Mouse (Mus musculus) stomach, embryonic 14.5 days (tissue): Measurements from ENCODE around the gene Cep126. TPM values are rescaled to one million over a fixed set of nuclear protein-coding genes. Genes with fewer than 3 reads are reported as not detected.
A peak's percentile ranks its signal among the peaks of the same experiment; 100 is the strongest.

Source experiments
- ATAC-seq: fragments of 200-750 bp; cut with Nextera tagmentation; 2 replicates; pipeline ENCODE4 v1.8.0; 2017; ENCODE audit warnings: low read depth, moderate TSS enrichment; ENCODE audit not compliant: insufficient number of reproducible peaks, insufficient read depth, low FRiP score
- H3K27ac ChIP-seq: fragments of 300-500 bp; sonication (generic); 2 replicates; pipeline ENCODE4 v1.5.1; 2014; ENCODE audit warnings: mild to moderate bottlenecking, low read length, moderate library complexity, mixed read lengths
- H3K27me3 ChIP-seq: fragments of 300-500 bp; sonication (generic); 2 replicates; pipeline ENCODE4 v1.6.1; 2014; ENCODE audit warnings: low read length, control low read depth, mixed read lengths; ENCODE audit not compliant: control insufficient read depth, insufficient read depth
- H3K36me3 ChIP-seq: fragments of 300-500 bp; sonication (generic); 2 replicates; pipeline ENCODE4 v1.6.1; 2014; ENCODE audit warnings: mild to moderate bottlenecking, control low read depth, low read length, moderate library complexity, mixed read lengths; ENCODE audit not compliant: control insufficient read depth, insufficient read depth
- H3K4me1 ChIP-seq: fragments of 300-500 bp; sonication (generic); 2 replicates; pipeline ENCODE4 v1.6.1; 2014; ENCODE audit warnings: low read length, control low read depth, mixed read lengths; ENCODE audit not compliant: control insufficient read depth, insufficient read depth
- H3K4me2 ChIP-seq: fragments of 300-500 bp; sonication (generic); replicated peaks from 2 replicates; pipeline ENCODE4 v1.6.1; 2014; ENCODE audit warnings: low read depth, low read length, control low read depth
- H3K4me3 ChIP-seq: fragments of 300-500 bp; sonication (generic); 2 replicates; pipeline ENCODE4 v1.5.1; 2014; ENCODE audit warnings: low read depth, low read length, control low read depth
- H3K9ac ChIP-seq: fragments of 300-500 bp; sonication (generic); replicated peaks from 2 replicates; pipeline ENCODE4 v1.6.1; 2014; ENCODE audit warnings: low read depth, mild to moderate bottlenecking, control low read depth, low read length, moderate library complexity, mixed read lengths
- H3K9me3 ChIP-seq: fragments of 300-500 bp; sonication (generic); 2 replicates; pipeline ENCODE4 v1.6.1; 2016; ENCODE audit warnings: low read depth, low read length, control low read depth; ENCODE audit not compliant: control insufficient read depth
- WGBS: fragments of 180-500 bp; shearing (Covaris S2); extraction: QIAGEN DNeasy Blood & Tissue Kit; methylation state at CpG from one replicate; pipeline ENCODE4 v1.1.7; 2014; 5-methylcytosine and 5-hydroxymethylcytosine counted together
- polyA plus RNA-seq: library from polyadenylated mRNA; unstranded; fragments of >200 nt; fragmentation: Nextera tagmentation; extraction: Ambion mirVana; gene quantifications from 2 replicates; pipeline ENCODE4 v1.2.1, GENCODE M21; 2014

Gene Cep126
- polyA plus RNA-seq, 1 experiment from 2014 or later, result 3.6 TPM

GRCm38 (mm10) chr9:8100962-8101361, 33.1 kb downstream of the Cep126 start:
- H3K36me3 ChIP-seq, result no peaks in the 10 kb centered on the region
- H3K4me1 ChIP-seq, result no peaks in the 10 kb centered on the region
- WGBS, result 81% methylated on average over 6 of the region's 6 CpGs
- no peak overlapping the region for H3K27ac ChIP-seq
- no peak overlapping the region for H3K9ac ChIP-seq
- no peak for ATAC-seq
- H3K9me3 ChIP-seq, result no peaks in the 10 kb centered on the region
- no peaks in the 10 kb centered on the region for H3K27me3 ChIP-seq
- H3K4me2 ChIP-seq, result no peak overlapping the region
- H3K4me3 ChIP-seq, result no peak overlapping the region

DNA sequence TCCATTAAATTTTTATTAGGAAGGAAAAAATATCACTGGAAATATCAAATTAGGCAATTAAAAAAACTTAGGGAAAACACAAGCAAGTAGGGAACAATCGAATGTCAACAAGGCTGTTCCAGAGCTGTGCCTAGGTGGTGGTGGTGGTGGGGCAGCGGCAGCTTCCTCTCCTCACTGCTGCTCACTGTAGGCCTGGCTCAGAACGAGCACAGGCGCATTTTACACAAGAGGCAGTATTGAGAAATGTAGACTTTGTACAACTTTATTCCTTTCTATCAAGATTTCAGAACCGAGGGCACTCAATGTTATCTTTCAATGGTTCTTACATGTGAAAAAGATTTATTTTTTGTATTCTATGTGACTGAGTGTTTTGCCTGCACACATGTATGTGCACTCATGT, 55.2 kb downstream of the Cep126 start:
- H3K9ac ChIP-seq, result no peak overlapping the region
- no peaks in the 10 kb centered on the region for H3K9me3 ChIP-seq
- 0 out of 2 replicates have a peak, but pooled peaks cover 4% of the 10 kb centered on the region for H3K36me3 ChIP-seq
- H3K4me1 ChIP-seq, result no peaks in the 10 kb centered on the region
- H3K27me3 ChIP-seq, result no peaks in the 10 kb centered on the region
- no peak for ATAC-seq
- H3K4me2 ChIP-seq, result no peak overlapping the region
- 86% methylated on average over 5 of the region's 5 CpGs for WGBS
- no peak overlapping the region for H3K27ac ChIP-seq
- no peak overlapping the region for H3K4me3 ChIP-seq

DNA sequence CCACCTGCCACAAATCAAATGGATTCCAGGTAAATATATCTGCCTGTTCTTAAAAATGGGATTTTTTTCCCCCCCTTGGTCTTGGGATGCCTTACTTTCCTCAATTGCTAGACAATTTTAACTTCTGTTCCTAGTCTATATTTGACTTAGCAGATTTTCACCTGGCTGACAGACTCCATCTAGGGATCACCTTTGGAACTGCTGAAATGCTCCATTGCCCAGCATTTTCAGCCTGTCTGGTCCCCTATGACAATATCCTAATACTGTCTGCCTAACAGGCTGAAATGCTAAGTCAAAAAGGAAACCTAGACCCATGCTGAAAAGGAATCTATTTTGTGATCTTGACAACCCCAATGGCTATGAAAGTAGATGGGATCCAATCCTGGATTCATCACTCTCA, 59.7 kb downstream of the Cep126 start:
- H3K36me3 ChIP-seq, result 0 out of 2 replicates have a peak, but pooled peaks cover 4% of the 10 kb centered on the region
- H3K4me1 ChIP-seq, result no peaks in the 10 kb centered on the region
- H3K27me3 ChIP-seq, result no peaks in the 10 kb centered on the region
- H3K4me2 ChIP-seq, result no peak overlapping the region
- no peak overlapping the region for H3K27ac ChIP-seq
- ATAC-seq, result no peak
- no peak overlapping the region for H3K4me3 ChIP-seq
- H3K9me3 ChIP-seq, result no peaks in the 10 kb centered on the region
- H3K9ac ChIP-seq, result no peak overlapping the region

DNA sequence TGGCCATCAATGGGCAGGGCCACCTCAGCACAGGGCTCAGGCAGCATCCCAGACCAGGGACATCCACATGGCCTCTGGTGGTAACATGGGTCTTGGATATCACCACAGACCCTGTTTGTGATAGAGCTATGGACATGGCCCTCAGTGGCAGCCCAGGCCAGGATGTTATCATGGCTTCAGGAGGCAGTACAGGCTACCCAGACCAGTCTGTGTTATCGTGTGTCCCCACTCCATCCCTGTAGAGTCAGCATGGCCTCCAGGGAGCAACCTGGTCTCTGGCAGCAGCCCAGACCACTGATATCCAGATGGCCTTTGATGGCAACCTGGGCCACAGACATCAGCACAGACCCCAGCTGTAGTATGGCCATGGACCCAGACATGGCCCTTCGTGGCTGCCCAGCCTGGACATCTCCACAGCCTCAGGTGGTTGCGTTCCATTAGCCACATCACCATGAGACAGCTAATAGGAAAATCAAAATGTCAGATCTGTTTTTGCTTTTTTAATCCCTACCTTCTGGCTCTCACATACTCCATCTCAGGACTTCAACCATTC, 60.8 kb downstream of the Cep126 start:
- Histone ChIP-seq H3K27ac (no peak overlapping the region), H3K36me3 (no peaks in the 10 kb centered on the region), H3K4me1 (no peaks in the 10 kb centered on the region), H3K27me3 (no peaks in the 10 kb centered on the region), H3K4me3 (no peak overlapping the region), H3K9ac (no peak overlapping the region), H3K4me2 (no peak overlapping the region), H3K9me3 (no peaks in the 10 kb centered on the region)
- no peak for ATAC-seq
- 92% methylated on average over 3 of the region's 3 CpGs for WGBS

DNA sequence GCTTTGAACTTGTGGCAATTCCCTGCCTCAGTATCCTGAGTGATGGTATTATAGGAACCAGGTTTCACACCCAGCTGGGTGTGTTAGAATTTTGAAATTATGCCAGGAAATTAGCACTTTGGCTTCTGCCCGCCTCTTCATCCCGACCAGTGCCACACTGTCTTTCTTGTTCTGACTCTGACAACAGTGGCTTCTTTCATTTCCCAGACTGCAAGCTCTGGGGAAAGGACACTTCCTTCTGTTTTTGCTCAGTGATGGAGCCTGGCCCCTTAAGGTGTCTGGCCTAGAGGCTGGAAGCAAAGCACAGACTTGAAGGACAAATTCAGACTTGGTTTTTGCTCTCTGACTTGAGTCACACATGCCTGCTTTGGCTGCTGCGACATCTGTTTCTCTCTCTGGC, 74.5 kb downstream of the Cep126 start:
- Histone ChIP-seq H3K4me2 (no peak overlapping the region), H3K4me1 (0 out of 2 replicates have a peak, but pooled peaks cover 3% of the 10 kb centered on the region), H3K27me3 (no peaks in the 10 kb centered on the region), H3K27ac (no peak overlapping the region), H3K36me3 (no peaks in the 10 kb centered on the region), H3K4me3 (no peak overlapping the region), H3K9ac (no peak overlapping the region), H3K9me3 (no peaks in the 10 kb centered on the region)
- 77% methylated on average over 3 of the region's 3 CpGs for WGBS
- no peak for ATAC-seq

DNA sequence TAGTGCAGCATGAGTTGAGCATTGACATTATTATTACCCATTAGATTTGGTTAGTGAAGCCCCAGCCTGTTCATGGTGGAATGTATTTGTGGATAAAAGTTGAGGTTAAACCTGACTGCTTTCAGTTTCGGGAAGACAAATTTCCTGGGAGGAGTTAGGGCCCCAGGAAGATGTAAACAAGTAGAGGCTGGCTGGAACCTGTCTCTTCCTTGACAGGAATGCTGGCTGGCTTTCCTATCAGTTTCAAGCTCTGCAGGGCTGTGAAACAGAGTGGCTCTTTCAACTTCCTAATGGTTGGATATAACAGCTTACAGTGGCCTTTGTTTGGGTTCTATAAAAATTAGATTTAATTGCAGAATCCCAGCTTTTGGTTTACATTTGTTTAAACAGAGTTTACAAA, 79.3 kb downstream of the Cep126 start:
- no peak overlapping the region for H3K4me2 ChIP-seq
- H3K4me3 ChIP-seq, result no peak overlapping the region
- H3K9ac ChIP-seq, result no peak overlapping the region
- H3K4me1 ChIP-seq, result 0 out of 2 replicates have a peak, but pooled peaks cover 3% of the 10 kb centered on the region
- H3K9me3 ChIP-seq, result no peaks in the 10 kb centered on the region
- no peaks in the 10 kb centered on the region for H3K27me3 ChIP-seq
- 15% methylated on average over 1 of the region's 1 CpGs for WGBS
- peak; percentile 65; the same call in 1 of the 2 replicates for ATAC-seq
- no peak overlapping the region for H3K27ac ChIP-seq
- no peaks in the 10 kb centered on the region for H3K36me3 ChIP-seq

DNA sequence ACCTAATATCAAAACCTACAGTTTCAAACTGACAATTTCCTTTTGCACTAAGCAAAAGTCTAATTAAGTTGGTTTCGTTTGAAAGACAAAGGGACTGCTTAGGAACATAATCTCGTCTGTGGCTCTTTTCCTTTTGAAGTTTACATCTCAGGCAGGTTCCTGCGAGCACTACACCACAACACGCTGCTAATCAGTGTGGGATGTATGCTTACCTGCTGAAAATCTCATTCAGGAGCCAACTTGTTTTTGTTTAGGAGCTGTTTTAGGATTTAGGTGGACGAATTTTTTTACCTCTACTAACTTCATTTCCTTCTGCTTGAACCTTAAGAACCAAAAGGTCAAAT, 91.1 kb downstream of the Cep126 start:
- 11% methylated on average over 5 of the region's 5 CpGs for WGBS
- Histone ChIP-seq H3K27me3 (no peaks in the 10 kb centered on the region), H3K4me3 (peak overlapping the region; percentile 73), H3K9ac (0 out of 2 replicates have a peak overlapping the region, but pooled peaks have one; percentile 40), H3K4me2 (peak overlapping the region; percentile 63), H3K36me3 (no peaks in the 10 kb centered on the region), H3K9me3 (no peaks in the 10 kb centered on the region), H3K4me1 (no peaks in the 10 kb centered on the region), H3K27ac (peak overlapping the region; percentile 3; the same call in 1 of the 2 replicates)
- no peak for ATAC-seq

- 1% methylated on average over 39 of the region's 39 CpGs for WGBS
- Histone ChIP-seq H3K9me3 (no peaks in the 10 kb centered on the region), H3K27me3 (no peaks in the 10 kb centered on the region), H3K4me2 (peak within 1 kb of the TSS; percentile 63), H3K36me3 (no peaks in the 10 kb centered on the region), H3K4me3 (peak within 1 kb of the TSS; percentile 73), H3K27ac (peak within 1 kb of the TSS; percentile 63; the same call in 1 of the 2 replicates), H3K4me1 (no peaks in the 10 kb centered on the region), H3K9ac (peak within 1 kb of the TSS; percentile 40; the same call in 1 of the 2 replicates)
- peak; percentile 98 for ATAC-seq
These were observed 91.6 kb downstream of the Cep126 start, which contains the start of gene Cfap300 for GRCm38 (mm10) chr9:8042338-8043043. Cfap300 (minus strand) TSS chr9:8042823.
